Mouse (Mus musculus): ENCODE results near the gene Ppp1r1c. TPM values are rescaled to one million over a fixed set of nuclear protein-coding genes. Genes with fewer than 3 reads are reported as not detected.
"Not testable (repeated sequence)": the region's sequence is repeated elsewhere in the genome, so short reads cannot be mapped to it uniquely, and the experiment has no call there.

The Ppp1r1c gene
- total and polyA plus RNA-seq, 3 experiments: not detected

GRCm38 (mm10) chr2:79744164-79744563, 36.6 kb downstream of the Ppp1r1c start:
- DNase-seq: no peak

- DNase-seq: no peak
Observed at GRCm38 (mm10) chr2:79751685-79752084, 44.1 kb downstream of the Ppp1r1c start.

- no peak for DNase-seq
Observed at GRCm38 (mm10) chr2:79760018-79760417, 52.4 kb downstream of the Ppp1r1c start.

GRCm38 (mm10) chr2:79762723-79763388, 55.3 kb downstream of the Ppp1r1c start:
- no peak for DNase-seq

GRCm38 (mm10) chr2:79765032-79765431, 57.5 kb downstream of the Ppp1r1c start:
- no peak for DNase-seq

GRCm38 (mm10) chr2:79765723-79766122, 58.1 kb downstream of the Ppp1r1c start:
- no peak for DNase-seq

GRCm38 (mm10) chr2:79768625-79769024, 61.0 kb downstream of the Ppp1r1c start:
- DNase-seq: no peak

GRCm38 (mm10) chr2:79770307-79770706, 62.7 kb downstream of the Ppp1r1c start:
- no peak for DNase-seq

- peak; percentile 45 for DNase-seq
Observed at GRCm38 (mm10) chr2:79774372-79774771, 66.8 kb downstream of the Ppp1r1c start.

- no peak for DNase-seq
Observed at GRCm38 (mm10) chr2:79777801-79778200, 70.2 kb downstream of the Ppp1r1c start.

GRCm38 (mm10) chr2:79780772-79781171, 73.2 kb downstream of the Ppp1r1c start:
- no peak for DNase-seq

GRCm38 (mm10) chr2:79785541-79786134, 78.1 kb downstream of the Ppp1r1c start:
- DNase-seq: no peak

- DNase-seq: no peak
Observed at GRCm38 (mm10) chr2:79786467-79786866, 78.9 kb downstream of the Ppp1r1c start.

- DNase-seq: no peak
Observed at GRCm38 (mm10) chr2:79793186-79793585, 85.6 kb downstream of the Ppp1r1c start.

GRCm38 (mm10) chr2:79797444-79797843, 89.9 kb downstream of the Ppp1r1c start:
- peak; percentile 6 for DNase-seq

GRCm38 (mm10) chr2:79798627-79799026, 91.0 kb downstream of the Ppp1r1c start:
- DNase-seq: no peak

GRCm38 (mm10) chr2:79815708-79816484, 108.3 kb downstream of the Ppp1r1c start:
- DNase-seq: no peak

GRCm38 (mm10) chr2:79819543-79819942, 112.0 kb downstream of the Ppp1r1c start:
- no peak for DNase-seq

- no peak for DNase-seq
Observed at GRCm38 (mm10) chr2:79825853-79826252, 118.3 kb downstream of the Ppp1r1c start.

GRCm38 (mm10) chr2:79839090-79839489, 131.5 kb downstream of the Ppp1r1c start:
- no peak for DNase-seq

- no peak for DNase-seq
Observed at GRCm38 (mm10) chr2:79839513-79839912, 131.9 kb downstream of the Ppp1r1c start.

GRCm38 (mm10) chr2:79847396-79847795, 139.8 kb downstream of the Ppp1r1c start:
- not testable (repeated sequence) for DNase-seq

- no peak for DNase-seq
Observed at GRCm38 (mm10) chr2:79856874-79857273, 149.3 kb downstream of the Ppp1r1c start.

Data from adrenal gland, adult 2 months (tissue).